Mouse (Mus musculus) liver, embryonic 14.5 days (tissue): Measurements from ENCODE around the gene Snrpf.

Experiments
- CTCF ChIP-seq: IDR thresholded peaks from 2 replicates; pipeline ENCODE4 v1.5.1; 2016; ENCODE audit warnings: antibody characterized with exemption, low read depth, control low read depth
- EP300 ChIP-seq: IDR thresholded peaks from 2 replicates; pipeline ENCODE4 v1.6.1; 2016; ENCODE audit warnings: antibody characterized with exemption, low read depth

GRCm38 (mm10) chr10:93630310-93630709 lies 40.8 kb upstream of the Snrpf start:
- TF ChIP-seq CTCF (no peak), EP300 (no peak)
